Mouse (Mus musculus) left cerebral cortex, adult 2 months (tissue): ENCODE results near the gene 4933415A04Rik. TPM values are rescaled to one million over a fixed set of nuclear protein-coding genes. Genes with fewer than 3 reads are reported as not detected.

Source experiments
- DNase-seq, 2 experiments: peaks; one replicate each; pipeline ENCODE4 v3.0.0; 2021 to 2022; ENCODE audit warnings: low spot score in 2 of 2, mixed read lengths in 1 of 2; ENCODE audit errors: extremely low spot score in 1 of 2
- H3K27ac ChIP-seq: fragments of 200-600 bp; 2 replicates; pipeline ENCODE4 v1.8.1; 2022
- H3K4me3 ChIP-seq: fragments of 200-600 bp; 2 replicates; pipeline ENCODE4 v1.8.1; 2022
- CTCF ChIP-seq: fragments of 200-600 bp; IDR thresholded peaks from 2 replicates; pipeline ENCODE4 v1.8.1; 2022; ENCODE audit warnings: antibody characterized with exemption, mild to moderate bottlenecking, moderate library complexity
- intact Hi-C: fragments of 180-260 bp; cut with DNase I; formaldehyde crosslinking; loops from one replicate; pipeline ENCODE4 v1.15.1; 2025
- total RNA-seq, 2 experiments: library from RNA; stranded (reverse); gene quantifications; 2 replicates each; pipeline ENCODE4 v1.2.3; 2021

4933415A04Rik gene
- total RNA-seq, 2 experiments from 2014 or later: 0.61 to 0.77 TPM

DNA sequence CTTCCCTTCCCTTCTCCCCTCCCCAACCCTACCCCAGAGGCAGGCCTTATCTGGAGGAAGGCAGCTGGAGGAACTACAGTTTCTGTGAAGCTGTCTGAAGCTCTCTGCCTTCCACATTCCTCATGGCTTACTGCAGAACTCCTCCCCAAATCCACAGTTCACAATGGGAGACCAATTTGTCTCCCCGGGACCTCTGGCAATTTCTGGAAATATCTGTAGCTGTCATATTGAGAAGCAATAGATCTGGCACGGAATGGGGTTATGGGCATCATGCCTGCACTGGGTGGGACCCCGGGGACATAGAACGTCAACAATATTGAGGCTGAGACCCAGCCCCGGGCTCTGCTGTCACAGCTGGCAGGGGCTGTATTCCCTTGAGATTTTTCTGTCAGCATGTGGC lies 31.1 kb downstream of the 4933415A04Rik start:
- no peak overlapping the region for H3K27ac ChIP-seq
- intact Hi-C loops: no loop called here

GRCm38 (mm10) chr11:43618403-43618802 lies 31.6 kb downstream of the 4933415A04Rik start:
- no peak for TF ChIP-seq CTCF
- no peak for DNase-seq
- H3K27ac ChIP-seq: no peak overlapping the region
- intact Hi-C loops: no loop called here
- H3K4me3 ChIP-seq: no peak overlapping the region

More for the DNA sequence above, 31.1 kb downstream of the 4933415A04Rik start:
- DNase-seq: no peak
- no peak for TF ChIP-seq CTCF
- no peak overlapping the region for H3K4me3 ChIP-seq

GRCm38 (mm10) chr11:43621769-43622168 lies 34.9 kb downstream of the 4933415A04Rik start:
- intact Hi-C loops: no loop called here

GRCm38 (mm10) chr11:43624341-43624740 lies 37.5 kb downstream of the 4933415A04Rik start:
- DNase-seq: no peak
- no peak overlapping the region for H3K4me3 ChIP-seq
- no peak overlapping the region for H3K27ac ChIP-seq
- intact Hi-C loops: no loop called here
- no peak; the same call in 1 of the 2 replicates for TF ChIP-seq CTCF

More at GRCm38 (mm10) chr11:43621769-43622168, 34.9 kb downstream of the 4933415A04Rik start:
- Histone ChIP-seq H3K27ac (no peak overlapping the region), H3K4me3 (no peak overlapping the region)
- DNase-seq: no peak
- TF ChIP-seq CTCF: no peak

DNA sequence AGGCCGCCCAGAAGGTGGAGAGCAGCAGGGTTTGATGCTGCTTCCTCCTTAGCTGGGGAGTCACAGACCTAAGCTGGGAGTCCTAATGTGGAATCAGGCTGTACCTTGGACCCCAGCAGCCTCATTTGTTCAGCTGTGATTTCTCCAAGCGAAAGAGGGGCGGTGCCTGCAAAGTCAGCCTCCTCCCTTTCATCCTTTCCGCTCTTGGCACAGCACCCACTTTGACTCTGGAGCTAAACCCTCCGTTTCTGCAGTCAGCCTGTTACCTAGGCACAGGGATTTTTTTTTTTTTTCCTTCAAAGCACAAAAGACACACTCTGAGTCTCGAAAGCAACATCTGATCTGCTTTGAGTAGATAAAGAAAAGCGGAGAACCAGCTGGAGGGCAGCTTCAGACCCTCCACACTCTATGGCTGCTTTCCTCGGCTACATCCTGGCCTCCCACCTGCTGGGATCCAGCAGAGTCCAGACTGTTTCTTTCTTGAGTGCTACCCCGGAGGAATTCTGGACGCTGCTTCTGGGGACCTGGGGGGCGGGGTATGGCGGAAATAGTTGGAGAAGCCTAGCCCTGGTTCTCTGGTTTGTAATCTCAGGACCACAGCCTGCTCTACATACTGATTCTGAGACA lies 39.6 kb downstream of the 4933415A04Rik start:
- Histone ChIP-seq H3K4me3 (peak overlapping the region; percentile 33), H3K27ac (peak overlapping the region; percentile 88)
- DNase-seq: peak in 1 of 2 experiments; percentile 35
- intact Hi-C loops: loop anchor here (2.0 kb wide), 1 partner anchor 56 kb away; no protein-coding TSS in a partner anchor
- TF ChIP-seq CTCF: no peak

DNA sequence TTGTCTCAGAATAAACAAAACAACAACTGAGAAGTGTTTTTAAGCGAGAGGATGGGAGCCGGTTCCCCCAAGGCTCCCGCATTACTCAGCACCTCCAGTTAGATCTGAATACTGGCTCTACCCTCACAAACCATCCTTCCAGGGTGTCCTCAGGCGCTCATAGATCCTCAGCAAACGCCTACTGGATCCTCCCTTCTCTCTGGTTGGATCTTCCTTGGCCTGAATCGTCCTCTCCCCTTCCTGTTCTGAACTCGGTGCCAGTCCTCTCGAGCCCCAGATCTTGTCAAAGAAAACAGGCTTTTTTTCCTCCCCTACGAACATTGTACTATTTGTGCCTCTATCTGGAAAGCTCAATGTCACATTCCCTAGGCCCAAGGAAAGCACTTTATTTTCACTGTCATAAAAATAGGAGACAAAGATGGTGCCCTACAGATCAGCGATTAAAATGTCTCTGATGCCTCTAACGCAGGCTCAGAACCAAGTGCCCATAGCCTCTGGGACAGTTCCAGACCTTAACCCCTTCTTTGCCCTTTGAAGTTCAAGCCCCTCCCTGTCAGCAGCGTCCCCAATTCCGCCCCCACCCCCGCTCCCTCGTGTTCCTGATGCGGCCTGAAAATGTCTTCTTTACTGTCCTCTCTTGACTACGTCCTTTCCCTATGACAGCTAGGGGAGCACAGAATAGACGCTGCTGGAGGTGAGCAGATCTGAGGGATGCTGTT lies 40.2 kb downstream of the 4933415A04Rik start:
- DNase-seq: no peak
- no peak for TF ChIP-seq CTCF
- peak overlapping the region; percentile 33 for H3K4me3 ChIP-seq
- peak overlapping the region; percentile 88 for H3K27ac ChIP-seq
- intact Hi-C loops: loop anchor here (2.0 kb wide), 1 partner anchor 56 kb away; no protein-coding TSS in a partner anchor

DNA sequence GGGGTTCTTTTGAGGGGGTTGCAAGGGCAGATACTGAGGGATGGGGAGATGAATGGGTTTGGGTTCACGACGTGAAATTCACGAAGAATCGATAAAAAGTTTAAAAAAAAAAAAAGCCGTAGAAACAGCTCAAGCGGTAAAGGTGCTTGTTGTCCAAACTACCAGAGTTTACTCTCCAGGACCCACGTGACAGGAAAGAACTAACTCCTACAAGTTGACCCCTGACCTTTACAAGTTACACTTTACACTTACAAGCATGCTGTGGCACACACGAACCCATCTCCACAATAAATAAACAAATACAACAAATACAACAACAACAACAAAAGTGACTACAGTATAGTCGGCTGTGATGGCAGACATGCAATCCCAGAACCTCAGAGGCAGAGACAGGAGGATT lies 44.8 kb downstream of the 4933415A04Rik start:
- intact Hi-C loops: no loop called here
- H3K27ac ChIP-seq: no peak overlapping the region; the same call in 1 of the 2 replicates
- no peak overlapping the region for H3K4me3 ChIP-seq
- TF ChIP-seq CTCF: no peak
- DNase-seq: no peak

DNA sequence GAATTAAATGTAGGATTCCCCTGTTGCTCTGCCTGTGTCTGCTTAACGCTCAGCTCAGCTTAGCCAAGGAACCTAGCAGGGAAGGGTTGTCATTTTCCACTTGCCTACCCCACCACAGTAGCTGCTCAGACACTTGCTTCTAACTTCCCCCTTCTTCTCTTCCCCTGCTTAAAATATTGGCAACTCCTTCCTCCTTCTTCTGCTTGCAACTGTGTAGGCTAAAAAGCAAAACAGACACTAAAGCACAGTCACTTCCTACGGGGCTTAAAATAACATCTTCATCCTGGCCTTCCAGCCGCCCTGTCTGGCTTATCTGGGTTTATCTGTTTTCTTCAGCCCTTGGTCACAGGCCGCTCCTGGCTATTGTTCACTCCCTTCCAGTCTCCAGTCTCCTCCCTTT lies 45.7 kb downstream of the 4933415A04Rik start:
- intact Hi-C loops: no loop called here

DNA sequence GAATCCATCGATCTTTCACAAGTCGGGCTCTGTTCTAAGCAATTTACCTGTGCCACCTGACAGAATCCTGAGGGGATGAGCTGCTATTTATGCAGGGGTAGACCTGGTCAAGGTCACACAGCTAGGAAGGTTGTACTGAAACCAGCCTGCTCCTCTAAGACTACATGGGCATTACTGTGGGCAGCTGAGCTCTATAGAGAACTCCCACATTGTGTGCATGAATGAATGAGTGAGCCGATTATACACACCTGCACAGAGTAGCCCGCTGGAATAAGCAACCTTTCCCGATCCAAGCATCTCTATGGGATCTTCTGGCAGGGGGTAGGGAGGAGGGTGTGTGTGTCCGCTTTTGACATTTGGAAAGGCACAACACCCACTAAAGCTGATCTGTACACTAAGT lies 46.3 kb downstream of the 4933415A04Rik start:
- DNase-seq: no peak
- TF ChIP-seq CTCF: no peak
- Histone ChIP-seq H3K4me3 (no peak overlapping the region), H3K27ac (peak overlapping the region; percentile 66)
- intact Hi-C loops: no loop called here

More for the DNA sequence above, 45.7 kb downstream of the 4933415A04Rik start:
- TF ChIP-seq CTCF: no peak
- peak in 1 of 2 experiments; percentile 17 for DNase-seq
- H3K27ac ChIP-seq: peak overlapping the region; percentile 66
- H3K4me3 ChIP-seq: no peak overlapping the region

GRCm38 (mm10) chr11:43633658-43634401 lies 47.0 kb downstream of the 4933415A04Rik start:
- DNase-seq: peak; percentile 32 to 57
- intact Hi-C loops: no loop called here
- Histone ChIP-seq H3K27ac (peak overlapping the region; percentile 66), H3K4me3 (no peak overlapping the region)
- TF ChIP-seq CTCF: no peak; the same call in 1 of the 2 replicates

DNA sequence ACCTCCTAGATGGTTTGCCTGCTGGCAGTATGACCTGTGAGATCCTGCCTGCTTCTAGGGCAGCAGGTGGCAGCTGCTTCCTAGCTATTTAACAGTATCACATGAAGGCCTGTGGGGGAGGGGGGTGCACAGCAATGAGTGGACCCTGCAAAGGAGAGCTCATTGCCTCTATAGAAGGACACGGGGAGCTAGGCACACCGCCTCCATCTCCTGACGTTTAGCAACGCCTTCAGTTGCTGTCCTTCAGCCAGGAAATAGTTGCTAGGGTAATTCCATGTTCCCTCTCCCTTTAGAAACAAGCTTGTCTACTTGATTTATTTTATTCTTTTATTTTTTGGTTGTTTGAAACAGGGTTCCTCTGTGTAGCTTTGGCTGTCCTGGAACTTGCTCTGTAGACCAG lies 49.9 kb downstream of the 4933415A04Rik start:
- H3K4me3 ChIP-seq: no peak overlapping the region
- TF ChIP-seq CTCF: no peak
- peak overlapping the region; percentile 16 for H3K27ac ChIP-seq
- peak in 1 of 2 experiments; percentile 26 for DNase-seq
- intact Hi-C loops: no loop called here

DNA sequence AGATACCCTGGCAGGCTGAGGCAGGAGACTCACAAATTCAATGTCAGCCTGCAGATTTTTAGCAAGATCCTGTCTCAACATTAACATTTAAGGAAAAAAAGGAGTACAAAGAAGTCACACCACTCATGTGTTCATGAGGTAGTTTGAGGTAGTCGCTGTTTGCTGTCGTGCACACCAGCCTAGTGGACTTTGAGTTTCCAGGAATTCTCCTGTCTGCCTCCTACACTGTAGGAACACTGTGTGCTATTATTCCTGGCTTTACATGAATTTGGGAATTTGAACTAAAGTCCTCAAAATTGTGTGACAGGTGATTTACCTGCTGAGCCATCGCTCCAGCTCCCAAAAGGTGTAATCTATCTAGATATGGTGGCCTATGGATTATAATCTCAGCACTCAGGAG lies 51.6 kb downstream of the 4933415A04Rik start:
- no peak for DNase-seq
- Histone ChIP-seq H3K27ac (no peak overlapping the region), H3K4me3 (no peak overlapping the region)
- TF ChIP-seq CTCF: no peak
- intact Hi-C loops: no loop called here

Other genes with a start within 250 kb of the 4933415A04Rik start
- gene Pttg1, start 160.8 kb upstream of the 4933415A04Rik start, total RNA-seq: 10 to 100 TPM; 25.5 to 29.5 TPM
- gene Slu7, start 153.3 kb upstream of the 4933415A04Rik start, total RNA-seq: 10 to 100 TPM; 54.2 to 56.7 TPM
- 1 to 10 TPM; 1.8 to 2.2 TPM for gene C1qtnf2, start 112.8 kb upstream of the 4933415A04Rik start, total RNA-seq
- 1 to 10 TPM; 3.8 to 4.6 TPM for gene Ccnjl, start 58.3 kb upstream of the 4933415A04Rik start, total RNA-seq
- gene Fabp6, start 14.5 kb downstream of the 4933415A04Rik start, total RNA-seq: not detected
- gene Pwwp2a, start 95.0 kb downstream of the 4933415A04Rik start, total RNA-seq: 10 to 100 TPM; 65.2 to 65.7 TPM
- 10 to 100 TPM; 56.3 to 62.9 TPM for gene Ttc1, start 161.0 kb downstream of the 4933415A04Rik start, total RNA-seq